ENCODE assay signal across 11 mouse cellular contexts in the genomic region with DNA sequence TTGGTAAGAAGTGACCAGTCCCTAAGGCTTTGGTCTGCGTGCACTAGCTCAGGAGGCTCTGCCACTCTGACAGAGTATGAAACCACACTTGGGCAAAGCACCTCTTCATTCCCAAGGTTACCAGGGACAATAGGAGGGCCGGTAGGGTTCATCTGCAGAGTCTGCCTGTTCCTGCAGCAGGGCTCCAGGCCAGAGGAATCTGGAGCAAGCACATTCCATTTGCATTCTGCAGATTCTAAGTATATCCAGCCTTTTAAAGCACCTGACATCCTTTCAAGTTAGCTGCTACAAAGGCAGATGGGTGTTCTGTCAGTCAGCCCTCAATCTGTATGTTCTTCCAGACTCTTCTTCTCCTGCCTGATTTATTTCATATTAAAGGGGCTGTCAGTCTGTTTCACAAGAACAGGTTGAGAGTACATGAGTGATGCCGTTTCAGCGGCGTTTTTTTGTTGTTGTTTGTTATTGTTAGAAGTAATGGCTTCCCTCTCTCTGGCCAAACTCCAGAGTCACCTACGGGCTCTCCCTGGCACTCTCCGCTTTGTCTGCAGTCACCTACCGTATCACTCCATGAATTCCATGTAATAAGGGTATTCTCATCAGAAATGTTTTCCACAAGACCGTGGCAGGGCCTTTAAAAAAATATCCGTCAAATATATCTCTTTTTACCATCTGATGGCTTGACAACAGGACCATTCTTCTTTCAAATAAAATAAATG.
DNase-seq lines count a peak whose midpoint lies in the region; ATAC-seq and TF ChIP-seq lines count a peak whose summit lies in the region.
"Had no signal": no experiment of that assay in that cellular context is flagged by ENCODE, and none has a peak within 500 bp of the region (broad histone marks: within the 10 kb centered on the region; RNA-seq: fewer than 3 reads in every experiment).

No protein-coding gene starts in this region.

- 63% methylated on average over 10 of the region's 10 CpGs for WGBS in forebrain, embryonic 16.5 days
- 74% methylated on average over 10 of the region's 10 CpGs for WGBS in forebrain, embryonic 14.5 days

- in situ Hi-C loops in Patski (cut with MboI; ENCODE audit: low pct_unique_long_range_greater_than_20kb): loop anchor here (25.0 kb wide), 1 partner anchor 510 kb away; the partner anchor contains the start of genes Gm28308, Hoxa3, Hoxa5 and Hoxa6

- DNase-seq in forebrain, embryonic 14.5 days (ENCODE audit: low spot score): no peak
- DNase-seq in layer of hippocampus, adult 2 months (ENCODE audit: low spot score in 2 of 2): peak; percentile 25 to 56
- DNase-seq in layer of hippocampus, adult 9-10 months (ENCODE audit: low spot score): no peak
- DNase-seq in Patski (ENCODE audit: low read depth, low spot score): no peak
- DNase-seq in kidney, adult 9 months: peak; percentile 27
- no peak for DNase-seq in retina, postnatal 1 day
- DNase-seq in retina, embryonic 14.5 days (ENCODE audit: low spot score): no peak
- DNase-seq: B cell, adult 2 months; liver, embryonic 13.5 days had no signal

- no peaks in the 10 kb centered on the region for H3K36me3 ChIP-seq in forebrain, embryonic 16.5 days (ENCODE audit: control insufficient read depth, insufficient read depth)
- no peaks in the 10 kb centered on the region for H3K36me3 ChIP-seq in forebrain, embryonic 14.5 days (ENCODE audit: control insufficient read depth, insufficient read depth, low read length)
- H3K36me3 ChIP-seq: liver, embryonic 13.5 days; stomach, embryonic 15.5 days had no signal

- no peaks in the 10 kb centered on the region for H3K9me3 ChIP-seq in forebrain, embryonic 16.5 days (ENCODE audit: control insufficient read depth, low read length)
- no peaks in the 10 kb centered on the region for H3K9me3 ChIP-seq in forebrain, embryonic 14.5 days (replicated peaks; ENCODE audit: control insufficient read depth, low read length)
- H3K9me3 ChIP-seq: liver, embryonic 13.5 days; stomach, embryonic 15.5 days had no signal

- H3K4me3 ChIP-seq in forebrain, embryonic 16.5 days (replicated peaks; ENCODE audit: low read length): no peak overlapping the region
- H3K4me3 ChIP-seq in forebrain, embryonic 14.5 days (ENCODE audit: low read depth, low read length): no peak overlapping the region
- no peak overlapping the region for H3K4me3 ChIP-seq in layer of hippocampus, adult 2 months
- H3K4me3 ChIP-seq: liver, embryonic 13.5 days; stomach, embryonic 15.5 days had no signal

- CTCF ChIA-PET in Patski (lab: Charles Lee): interaction anchor here (1.3 kb wide), 1 partner anchor 10 kb away, joined by 4 read pairs; no protein-coding TSS in a partner anchor

- H3K9ac ChIP-seq in forebrain, embryonic 16.5 days (replicated peaks; ENCODE audit: low read depth, low read length): no peak overlapping the region
- H3K9ac ChIP-seq in forebrain, embryonic 14.5 days (ENCODE audit: low read length): no peak overlapping the region
- H3K9ac ChIP-seq: liver, embryonic 13.5 days; stomach, embryonic 15.5 days had no signal

- H3K27ac ChIP-seq in forebrain, embryonic 16.5 days (ENCODE audit: low read length): peak overlapping the region; percentile 37
- no peak overlapping the region for H3K27ac ChIP-seq in forebrain, embryonic 14.5 days (ENCODE audit: low read depth, low read length)
- H3K27ac ChIP-seq in layer of hippocampus, adult 2 months: peak overlapping the region; percentile 49; the same call in 1 of the 2 replicates
- H3K27ac ChIP-seq: liver, embryonic 13.5 days; stomach, embryonic 15.5 days had no signal

- POLR2A ChIA-PET in Patski (lab: Charles Lee): no interaction called here

- no peaks in the 10 kb centered on the region for H3K27me3 ChIP-seq in forebrain, embryonic 16.5 days (replicated peaks; ENCODE audit: control insufficient read depth, insufficient read depth, low read length)
- H3K27me3 ChIP-seq in forebrain, embryonic 14.5 days (replicated peaks; ENCODE audit: control insufficient read depth, insufficient read depth, low read length): no peaks in the 10 kb centered on the region
- no peaks in the 10 kb centered on the region for H3K27me3 ChIP-seq in Patski
- H3K27me3 ChIP-seq: liver, embryonic 13.5 days; stomach, embryonic 15.5 days had no signal

- peak; percentile 47; the same call in 1 of the 2 replicates for ATAC-seq in forebrain, embryonic 16.5 days
- no peak for ATAC-seq in forebrain, embryonic 14.5 days
- peak; percentile 35 for ATAC-seq in Patski

- TF ChIP-seq CTCF in layer of hippocampus, adult 2 months (conservative IDR thresholded peaks at IDR 0.05): no peak
- no peak for TF ChIP-seq CTCF in Patski (IDR thresholded peaks at IDR 0.05)

- no peak overlapping the region for H3K4me2 ChIP-seq in forebrain, embryonic 16.5 days (ENCODE audit: low read length)
- H3K4me2 ChIP-seq in forebrain, embryonic 14.5 days (ENCODE audit: low read length): no peak overlapping the region
- H3K4me2 ChIP-seq: liver, embryonic 13.5 days; stomach, embryonic 15.5 days had no signal

- no peaks in the 10 kb centered on the region for H3K4me1 ChIP-seq in forebrain, embryonic 16.5 days (replicated peaks; ENCODE audit: control insufficient read depth, insufficient read depth, low read length)
- H3K4me1 ChIP-seq in forebrain, embryonic 14.5 days (ENCODE audit: control insufficient read depth, insufficient read depth, low read length): no peaks in the 10 kb centered on the region
- H3K4me1 ChIP-seq: liver, embryonic 13.5 days; stomach, embryonic 15.5 days had no signal

Comparison
In these comparisons a context has a peak if more than half of its experiments do, and no peak if none do; other contexts are left out.
1. DNase-seq: peak in layer of hippocampus, adult 2 months (2 of 2) and kidney, adult 9 months (single experiment); none in forebrain, embryonic 14.5 days (single experiment), layer of hippocampus, adult 9-10 months (single experiment), Patski (single experiment), retina, postnatal 1 day (single experiment) and retina, embryonic 14.5 days (single experiment).